Mouse (Mus musculus) monocyte, adult 2 months (primary cell): ENCODE data around the gene Rad50.

Experiments used
- DNase-seq, 2 experiments: peaks; one replicate each; pipeline ENCODE4 v3.0.0; 2022; ENCODE audit warnings: low spot score in 2 of 2, low read depth in 1 of 2

The Rad50 gene

DNA sequence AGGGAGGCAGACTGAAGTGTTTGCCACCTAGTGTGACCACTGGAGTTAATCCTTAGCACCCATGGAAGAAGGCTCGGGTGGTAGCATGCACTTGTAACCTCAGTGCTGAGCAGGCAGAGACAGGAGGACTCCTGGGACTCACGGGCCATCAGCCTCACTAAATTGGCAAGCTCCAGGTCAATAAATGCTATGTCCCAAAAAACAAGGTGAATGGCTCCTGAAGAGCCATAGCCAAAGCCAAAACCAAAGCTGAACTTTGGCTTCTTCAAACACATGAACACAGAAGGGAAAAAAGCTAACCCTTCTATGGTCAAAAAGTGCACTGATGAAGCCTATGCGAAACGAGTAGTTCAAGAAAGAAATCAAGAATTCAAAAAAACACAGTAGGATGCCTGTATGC is 7.8 kb downstream of the Rad50 start:
- no peak for DNase-seq

- DNase-seq: no peak
Observed at GRCm38 (mm10) chr11:53698521-53698920, 8.6 kb downstream of the Rad50 start.

- no peak for DNase-seq
Observed at GRCm38 (mm10) chr11:53691979-53692378, 15.1 kb downstream of the Rad50 start.

- DNase-seq: no peak
Observed at GRCm38 (mm10) chr11:53682994-53683530, 24.1 kb downstream of the Rad50 start.

DNA sequence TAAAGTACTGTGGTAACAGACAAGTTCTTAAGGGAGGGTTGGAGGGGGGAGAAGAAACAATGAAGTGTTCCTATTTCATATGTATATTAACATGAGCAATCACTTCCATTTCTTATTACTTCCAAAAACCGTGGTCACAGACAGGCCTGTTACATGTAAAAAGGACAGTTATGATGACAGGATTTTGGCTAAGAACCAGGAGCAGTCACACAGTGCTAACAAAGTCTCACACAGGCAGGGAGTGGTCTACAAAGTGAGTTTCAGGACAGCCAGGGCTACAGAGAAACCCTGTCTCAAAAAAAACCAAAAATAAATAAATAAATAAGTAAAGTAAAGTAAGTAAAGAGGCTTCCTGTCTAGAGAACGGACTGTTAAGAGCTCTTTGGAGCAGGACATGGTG is 24.9 kb downstream of the Rad50 start:
- DNase-seq: no peak

DNA sequence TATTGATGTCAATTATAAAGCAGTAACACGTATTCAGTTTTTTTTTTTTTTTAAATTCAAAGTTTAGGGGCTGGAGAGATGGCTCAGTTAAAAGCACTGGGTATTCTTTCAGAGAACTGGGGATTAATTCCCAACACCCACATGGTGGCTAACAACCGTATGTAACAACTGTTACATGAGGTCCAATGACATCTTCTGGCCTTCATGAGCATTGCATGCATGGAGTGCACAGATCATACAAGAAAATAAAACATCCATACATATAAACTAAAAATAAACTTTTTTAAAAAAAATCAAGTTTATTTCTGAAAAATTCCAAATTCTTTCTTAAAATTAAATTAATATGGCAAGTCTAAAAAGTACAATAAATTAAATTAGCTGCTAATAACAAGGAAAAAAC is 25.4 kb downstream of the Rad50 start:
- DNase-seq: no peak

DNA sequence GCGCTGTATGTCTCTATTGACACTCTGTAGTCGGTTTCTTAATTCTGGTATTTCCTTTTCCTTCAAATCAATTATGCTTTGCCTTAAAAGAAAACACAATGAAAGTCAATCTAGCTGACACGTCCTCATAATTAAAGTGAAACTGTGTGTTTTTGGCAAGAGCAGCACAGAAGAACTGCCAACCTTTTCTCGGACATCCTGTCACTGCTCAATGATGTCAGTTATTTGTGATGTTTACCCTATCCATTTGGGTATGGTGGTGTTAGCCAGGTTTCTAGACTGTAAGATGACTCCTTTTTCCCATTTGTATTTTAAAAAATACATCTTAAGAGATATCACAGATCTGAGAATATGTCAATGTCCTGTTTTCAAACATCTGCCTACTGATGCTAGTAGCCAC is 27.0 kb downstream of the Rad50 start:
- no peak for DNase-seq

DNA sequence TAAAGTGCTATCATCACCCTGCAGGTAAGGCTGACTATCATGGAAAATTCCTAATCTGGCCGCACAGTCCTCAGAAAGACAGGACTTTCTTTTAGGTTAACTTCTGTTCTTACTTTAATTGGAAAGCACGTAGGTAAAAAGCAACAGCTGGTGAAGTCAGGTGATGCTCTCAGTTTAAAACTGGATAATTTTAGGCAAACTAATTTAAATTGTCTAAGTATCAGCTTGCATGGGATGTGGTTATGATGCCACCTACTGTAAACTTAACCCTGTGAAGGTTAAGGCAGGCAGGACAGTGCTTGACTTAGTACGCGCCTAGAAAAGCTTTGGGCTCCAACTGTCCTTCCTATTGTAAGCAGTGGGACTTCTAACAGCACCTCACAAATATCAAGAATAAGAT is 35.7 kb downstream of the Rad50 start:
- no peak for DNase-seq

DNA sequence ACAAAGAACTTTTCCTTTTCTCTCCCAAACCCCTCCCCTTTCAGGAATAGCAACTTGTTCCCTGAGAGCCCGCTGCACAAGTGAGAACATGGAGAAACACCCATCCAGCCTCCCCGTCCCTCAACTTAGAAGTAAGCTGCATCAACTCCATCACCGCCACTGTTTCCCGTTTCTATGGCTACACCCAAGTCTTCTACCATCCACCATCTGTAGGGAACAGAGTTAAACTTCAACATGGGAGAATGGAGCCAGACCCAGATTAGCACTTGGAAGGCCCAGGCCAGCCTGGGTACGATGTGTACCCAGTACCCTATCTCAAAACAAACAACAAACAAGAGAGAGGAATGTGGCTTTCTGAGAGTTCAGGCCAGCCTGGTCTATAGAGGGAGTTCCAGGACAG is 43.0 kb downstream of the Rad50 start:
- no peak for DNase-seq

DNA sequence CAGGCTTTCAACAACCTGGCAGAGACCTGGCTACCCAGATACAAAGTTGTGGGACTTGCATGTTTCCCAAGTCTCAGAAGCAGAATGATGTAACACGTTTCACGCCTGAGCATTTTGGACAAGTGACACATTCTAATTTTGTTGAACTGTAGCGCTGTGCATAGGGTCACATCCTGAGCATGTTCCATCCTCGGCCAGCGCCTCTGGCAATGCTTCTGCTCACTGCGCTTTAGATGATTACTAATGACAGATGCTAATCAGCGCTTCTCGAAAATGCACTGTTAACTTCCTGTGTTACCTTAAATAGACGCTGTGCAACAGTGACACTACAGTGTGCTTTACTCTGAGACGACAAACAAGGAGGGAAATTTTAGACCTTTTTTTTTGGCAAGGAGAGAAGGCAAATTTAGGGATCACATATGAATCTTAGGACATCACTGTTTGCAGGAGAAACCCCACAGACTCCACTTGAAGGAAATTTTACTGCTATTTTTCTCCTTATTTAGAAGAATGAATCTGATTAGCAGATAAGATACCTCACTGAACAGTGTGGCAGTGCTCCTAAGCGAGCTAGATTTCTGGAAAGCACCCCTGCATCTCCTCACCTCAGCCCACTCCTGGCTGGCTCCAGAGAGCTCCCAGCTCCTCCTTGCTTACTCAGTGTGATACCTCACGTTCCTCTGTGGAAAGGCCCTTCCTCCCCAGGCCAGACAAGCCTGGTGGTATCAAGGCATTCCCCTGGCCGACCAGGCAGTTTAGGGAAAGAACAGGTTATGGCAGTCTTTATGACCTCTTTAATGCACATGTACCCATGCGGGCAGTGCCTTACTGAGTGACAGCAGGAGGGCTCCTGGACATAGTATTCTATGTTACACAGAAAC is 44.1 kb downstream of the Rad50 start:
- DNase-seq: no peak

GRCm38 (mm10) chr11:53657828-53658227 is 49.3 kb downstream of the Rad50 start:
- DNase-seq: no peak

DNA sequence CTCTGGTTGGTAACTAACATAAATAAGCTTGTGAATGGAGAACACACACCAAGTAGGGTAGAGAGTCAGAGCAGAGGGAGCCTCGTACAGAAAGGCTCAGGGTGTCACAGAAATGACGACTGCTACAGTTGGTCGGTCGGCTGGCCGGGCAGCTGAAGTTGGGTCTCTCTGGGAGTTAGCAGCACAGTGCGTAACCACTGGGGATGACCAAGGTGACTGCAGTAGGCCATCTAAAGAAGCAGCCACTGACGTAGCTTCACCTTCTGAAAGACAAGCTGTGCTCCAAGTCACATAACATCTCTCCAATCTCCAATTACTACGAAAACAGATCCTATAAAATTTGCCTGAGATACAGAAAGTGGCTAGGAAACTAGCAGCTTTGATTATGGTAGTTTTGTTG is 49.7 kb downstream of the Rad50 start:
- no peak for DNase-seq

DNA sequence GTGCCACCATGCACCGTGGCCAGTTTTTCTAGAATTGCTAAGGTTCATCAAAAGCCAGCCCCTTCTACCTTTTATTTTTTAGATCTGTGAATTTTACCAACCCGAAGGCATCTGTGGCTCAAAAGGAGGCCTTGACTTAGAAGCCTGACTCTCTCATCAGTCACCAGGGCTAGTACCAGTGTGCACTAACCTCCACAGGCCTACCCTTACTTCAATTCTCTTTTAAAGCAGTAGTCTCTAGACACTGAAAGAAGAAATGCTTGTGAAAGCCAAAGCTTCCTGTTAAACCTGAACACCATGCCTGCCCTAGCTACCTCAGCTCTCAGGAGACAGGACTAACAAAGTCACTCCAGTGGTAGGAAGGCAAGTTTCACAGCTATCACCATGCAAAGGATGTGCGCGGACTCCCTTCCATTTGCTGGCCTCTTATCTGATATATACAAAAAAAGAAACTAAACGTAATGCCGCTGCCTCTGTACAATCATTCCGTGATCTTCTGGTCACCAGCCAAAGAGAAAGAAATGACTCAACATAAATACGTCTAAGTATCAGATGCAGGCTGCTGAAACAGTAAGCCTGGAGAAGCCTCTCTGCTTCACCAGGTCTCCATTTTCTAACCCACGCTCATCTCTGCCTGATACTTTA is 50.4 kb downstream of the Rad50 start:
- DNase-seq: no peak

GRCm38 (mm10) chr11:53655043-53655442 is 52.1 kb downstream of the Rad50 start:
- DNase-seq: no peak

DNA sequence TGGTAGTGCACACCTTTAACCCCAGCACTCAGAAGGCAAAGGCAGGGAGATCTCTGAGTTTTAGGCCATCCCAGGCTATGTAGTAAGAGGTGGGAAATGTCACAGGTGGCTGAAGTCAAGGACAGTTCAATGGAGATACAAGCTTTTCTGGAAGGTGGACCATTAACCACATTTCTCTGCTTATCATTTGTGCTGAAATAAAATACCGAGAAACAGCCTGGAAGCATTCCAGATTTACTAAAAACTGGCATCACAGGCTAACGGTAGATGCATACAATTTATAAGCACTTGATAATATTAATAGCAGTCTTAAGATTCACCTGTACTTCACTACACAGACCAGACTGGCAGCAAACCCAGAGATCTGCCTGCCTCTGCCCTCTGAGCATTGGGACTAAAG is 54.7 kb downstream of the Rad50 start:
- DNase-seq: no peak

GRCm38 (mm10) chr11:53651441-53651840 is 55.7 kb downstream of the Rad50 start:
- no peak for DNase-seq

- no peak for DNase-seq
Observed at GRCm38 (mm10) chr11:53644017-53644416, 63.1 kb downstream of the Rad50 start.

DNA sequence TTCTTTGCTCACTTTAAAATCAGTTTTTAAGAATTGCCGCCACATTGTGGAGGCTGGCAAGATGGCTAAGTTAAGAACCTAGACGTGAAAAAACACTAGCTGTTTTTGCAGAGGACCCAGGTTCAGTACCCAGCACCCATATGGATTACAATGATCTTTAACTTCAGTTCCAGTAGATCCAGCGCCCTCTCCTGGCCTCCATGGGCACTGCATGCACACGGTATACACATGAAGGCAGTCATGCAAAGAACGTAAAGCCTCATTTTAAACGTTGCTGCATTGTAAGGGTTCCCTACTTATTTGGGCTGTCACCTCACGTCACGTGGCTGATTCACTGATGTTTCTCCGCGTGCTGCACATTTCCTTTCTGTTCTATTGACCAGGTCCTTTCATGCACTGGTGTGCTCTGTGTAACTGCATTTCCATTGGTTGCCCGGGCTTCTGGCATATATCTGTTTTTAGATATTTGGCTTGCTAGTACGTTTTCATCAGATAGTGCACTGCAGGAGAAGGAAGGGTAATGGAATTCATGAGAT is 64.3 kb downstream of the Rad50 start:
- DNase-seq: no peak

DNA sequence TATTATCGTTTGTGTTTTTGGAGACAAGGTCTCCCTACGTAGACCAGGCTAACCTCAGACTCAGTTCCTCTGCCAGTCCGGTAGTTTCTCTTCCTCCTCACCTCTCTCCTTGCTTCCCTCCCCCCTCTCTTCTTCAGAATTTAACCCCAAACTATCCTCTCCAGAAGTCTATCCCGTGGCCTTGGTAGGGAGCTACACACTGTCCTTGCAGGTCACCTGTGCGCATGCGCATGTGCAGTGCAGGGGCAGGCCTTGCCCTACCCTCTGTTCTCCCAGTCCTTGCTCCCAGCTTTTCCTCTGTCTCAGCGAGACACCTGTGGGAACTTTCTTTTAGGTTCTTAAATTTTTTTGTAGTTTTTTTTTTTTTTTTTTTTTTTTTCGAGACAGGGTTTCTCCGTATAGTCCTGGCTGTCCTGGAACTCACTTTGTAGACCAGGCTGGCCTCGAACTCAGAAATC is 69.3 kb downstream of the Rad50 start:
- DNase-seq: no peak

- DNase-seq: no peak
Observed at GRCm38 (mm10) chr11:53637046-53637802, 69.9 kb downstream of the Rad50 start.

GRCm38 (mm10) chr11:53636183-53636646 is 70.9 kb downstream of the Rad50 start:
- DNase-seq: no peak
